Mouse (Mus musculus) left cerebral cortex, postnatal 25 days (tissue): Measurements from ENCODE around the gene Ntm. TPM values are rescaled to one million over a fixed set of nuclear protein-coding genes. Genes with fewer than 3 reads are reported as not detected.

ENCODE experiments used
- DNase-seq, 2 experiments: peaks; one replicate each; pipeline ENCODE4 v3.0.0; 2022; ENCODE audit warnings: low spot score in 2 of 2, mixed read lengths in 1 of 2
- intact Hi-C: fragments of 180-260 bp; cut with DNase I; formaldehyde crosslinking; loops from one replicate; pipeline ENCODE4 v1.15.1; 2025
- total RNA-seq, 2 experiments: library from RNA; stranded (reverse); gene quantifications; 2 replicates each; pipeline ENCODE4 v1.2.3; 2021

Gene Ntm
- total RNA-seq, 2 experiments from 2014 or later = 288 to 306 TPM

DNA sequence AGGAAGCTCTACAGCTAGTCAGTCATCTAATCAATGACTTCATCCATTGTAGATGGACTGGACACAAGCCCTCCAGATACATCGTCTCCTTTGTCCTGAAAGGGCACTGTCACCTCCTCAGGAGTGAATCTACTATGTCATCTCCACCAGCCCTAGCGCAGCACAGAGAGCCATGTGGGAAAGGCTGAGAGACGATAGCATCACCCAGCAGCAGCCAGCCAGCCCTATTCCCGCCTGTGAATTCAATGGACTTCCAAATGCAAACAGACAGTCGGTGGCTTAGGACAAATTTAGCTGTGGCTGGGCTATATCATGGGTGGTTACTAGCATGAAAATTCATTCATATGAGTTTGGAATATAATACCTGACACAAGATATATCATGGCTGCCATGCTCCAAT, 70.1 kb downstream of the Ntm start:
- peak in 1 of 2 experiments; percentile 41 for DNase-seq
- intact Hi-C loops = no loop called here

DNA sequence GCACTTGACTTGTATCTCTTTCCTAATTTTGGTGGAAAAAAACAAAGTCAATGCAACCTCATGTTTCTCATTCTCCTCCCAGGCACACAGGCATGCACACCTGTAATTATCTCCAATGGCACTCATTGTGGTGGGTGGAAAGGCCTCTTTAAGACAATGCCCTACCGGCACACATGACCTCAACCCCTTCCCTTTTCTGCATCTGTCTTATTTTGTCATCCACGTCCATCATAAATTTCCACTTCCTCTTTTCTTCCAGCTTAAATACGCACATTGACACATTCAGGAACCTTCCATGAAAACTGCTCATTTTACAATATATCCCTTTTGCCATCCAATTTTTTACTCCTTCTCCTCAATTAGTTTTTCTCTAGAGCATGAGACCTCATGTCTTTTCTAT, 74.2 kb downstream of the Ntm start:
- DNase-seq = no peak
- intact Hi-C loops = no loop called here

DNA sequence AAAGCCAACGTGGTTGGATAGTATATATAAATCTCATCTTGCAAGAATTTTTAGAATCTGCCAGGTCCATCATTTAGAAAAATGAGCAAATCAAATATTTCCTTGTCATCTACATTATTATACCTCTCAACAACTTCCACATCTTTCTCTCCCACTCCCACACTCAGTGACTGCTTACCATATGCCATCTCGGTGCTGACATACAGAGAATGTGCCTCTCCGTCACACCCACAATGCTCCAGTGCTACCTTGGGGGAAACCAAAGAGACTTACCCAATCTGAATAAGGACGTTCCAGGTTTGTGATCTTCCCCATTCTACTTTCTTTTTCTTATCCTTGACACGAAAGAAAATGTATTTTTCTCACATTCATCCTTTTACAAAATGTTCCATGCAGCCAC, 75.0 kb downstream of the Ntm start:
- peak in 1 of 2 experiments; percentile 70 for DNase-seq
- intact Hi-C loops = no loop called here

DNA sequence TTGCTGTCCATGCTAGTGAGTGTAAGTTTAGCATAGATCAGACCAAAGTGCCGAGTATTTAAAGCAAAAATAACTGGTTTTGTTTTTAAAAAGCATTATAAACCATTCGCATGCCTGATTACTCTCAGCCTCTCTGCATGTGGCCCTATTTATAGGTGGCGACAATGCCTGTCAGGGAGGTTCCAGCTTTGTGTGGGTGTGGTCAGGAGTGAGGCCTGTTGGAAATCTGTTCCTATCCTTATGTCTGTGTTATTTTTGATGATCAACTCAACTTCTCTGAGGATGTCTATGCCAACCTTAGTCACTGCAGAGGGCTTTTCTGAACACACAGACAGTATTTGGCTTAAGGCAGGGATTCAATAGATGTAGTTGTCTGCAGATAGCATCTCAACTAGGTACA, 78.9 kb downstream of the Ntm start:
- DNase-seq = peak in 1 of 2 experiments; percentile 81
- intact Hi-C loops = loop anchor here (5.0 kb wide), 1 partner anchor 78 kb away; the partner anchor contains the start of gene Ntm

DNA sequence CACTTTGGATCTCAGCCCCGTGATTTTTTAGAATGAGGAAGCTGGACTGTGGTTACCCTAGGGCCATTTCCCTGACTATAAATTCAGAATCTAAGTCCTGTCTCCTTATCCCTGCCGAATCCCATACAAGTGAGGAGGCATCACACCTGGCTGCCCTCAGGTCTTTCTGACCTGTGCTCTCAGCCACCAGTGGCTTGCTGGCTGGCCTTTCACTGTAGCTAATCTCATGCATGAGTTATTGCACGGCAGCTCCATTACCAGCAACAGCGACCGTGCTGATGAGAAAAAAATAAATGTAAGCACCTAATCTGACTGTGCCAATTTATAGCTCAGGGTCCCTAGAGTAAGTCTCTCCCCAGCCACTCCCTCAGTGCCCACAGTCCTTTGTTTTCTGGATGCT, 81.3 kb downstream of the Ntm start:
- intact Hi-C loops = loop anchor here (5.0 kb wide), 1 partner anchor 81 kb away; the partner anchor contains the start of gene Ntm
- no peak for DNase-seq

DNA sequence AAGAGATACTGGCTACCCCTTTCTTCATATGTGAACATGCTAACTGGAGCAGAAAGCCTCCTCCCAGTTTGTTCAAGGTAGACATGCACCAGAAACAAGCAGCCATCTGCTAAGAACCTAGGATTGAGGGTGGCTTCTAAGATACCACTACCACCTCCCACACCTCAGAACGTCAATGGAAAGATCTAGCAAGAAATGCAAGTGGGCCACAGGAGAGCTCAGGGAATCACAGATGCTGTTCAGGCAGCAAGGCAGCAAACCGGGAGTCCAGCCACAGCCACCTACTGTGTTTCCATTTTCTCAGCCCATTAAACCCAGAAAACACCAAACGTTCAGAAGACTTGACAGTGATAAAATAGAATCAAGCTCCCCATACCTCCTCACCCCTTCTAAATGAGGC, 85.4 kb downstream of the Ntm start:
- DNase-seq = peak; percentile 28 to 91
- intact Hi-C loops = no loop called here

DNA sequence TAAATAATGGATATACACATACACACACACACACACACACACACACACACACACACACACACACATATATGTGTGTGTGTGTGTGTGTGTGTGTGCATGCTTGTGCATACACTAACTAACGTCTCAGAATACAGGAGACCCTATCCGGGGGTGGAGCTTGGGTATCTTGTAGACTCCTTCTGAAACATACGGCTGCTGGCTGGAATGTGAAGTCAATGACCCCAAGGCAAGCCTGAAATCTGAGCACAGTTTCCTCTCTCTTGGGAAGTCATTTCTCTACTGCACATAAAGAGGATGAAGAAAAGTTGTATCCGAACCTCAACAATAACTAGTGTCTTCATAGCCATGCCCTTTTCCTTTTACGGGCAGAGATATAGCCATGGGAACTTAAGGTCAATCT, 95.2 kb downstream of the Ntm start:
- DNase-seq = no peak
- intact Hi-C loops = loop anchor here (10.0 kb wide), 1 partner anchor 203 kb away; no protein-coding TSS in a partner anchor

DNA sequence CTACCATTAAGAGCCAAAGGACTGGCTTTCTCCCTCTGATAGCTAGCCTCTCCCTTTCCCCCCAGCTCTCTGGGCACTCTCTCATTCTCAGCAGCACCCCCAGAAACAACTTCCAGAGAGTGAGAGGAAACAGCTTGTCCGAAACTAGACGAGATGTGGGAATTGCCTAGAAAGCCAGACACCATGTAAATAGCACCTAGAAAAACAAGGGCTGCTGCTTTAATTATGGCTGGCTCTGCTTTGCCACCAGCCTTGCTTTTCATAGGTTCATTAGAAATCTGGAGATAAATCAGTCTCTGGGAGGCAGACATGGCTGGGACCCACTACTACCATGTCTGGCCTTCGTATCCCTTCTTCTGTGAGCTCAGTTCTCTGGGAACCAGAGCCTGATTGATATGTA, 96.1 kb downstream of the Ntm start:
- intact Hi-C loops = loop anchor here (10.0 kb wide), 1 partner anchor 202 kb away; no protein-coding TSS in a partner anchor
- no peak for DNase-seq

DNA sequence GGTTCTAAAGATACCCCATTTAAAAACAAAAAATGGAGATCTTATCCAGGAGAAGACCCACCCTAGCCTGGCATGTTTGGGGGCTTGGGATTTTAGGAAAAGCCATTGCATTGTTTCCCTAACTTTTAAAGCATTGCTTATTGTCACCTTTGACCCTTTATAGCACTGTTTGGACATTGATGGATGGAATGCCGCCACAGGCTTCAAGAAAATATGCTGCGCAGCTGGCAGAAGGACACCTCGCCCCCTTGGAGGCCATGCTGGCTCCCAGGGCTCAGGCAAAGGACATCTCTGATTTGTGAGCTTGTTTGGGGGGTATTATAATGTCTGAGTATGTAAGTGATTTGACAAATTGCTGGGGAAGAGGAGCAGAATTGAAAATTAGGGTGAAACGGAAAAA, 96.8 kb downstream of the Ntm start:
- DNase-seq = no peak
- intact Hi-C loops = loop anchor here (10.0 kb wide), 1 partner anchor 201 kb away; no protein-coding TSS in a partner anchor

DNA sequence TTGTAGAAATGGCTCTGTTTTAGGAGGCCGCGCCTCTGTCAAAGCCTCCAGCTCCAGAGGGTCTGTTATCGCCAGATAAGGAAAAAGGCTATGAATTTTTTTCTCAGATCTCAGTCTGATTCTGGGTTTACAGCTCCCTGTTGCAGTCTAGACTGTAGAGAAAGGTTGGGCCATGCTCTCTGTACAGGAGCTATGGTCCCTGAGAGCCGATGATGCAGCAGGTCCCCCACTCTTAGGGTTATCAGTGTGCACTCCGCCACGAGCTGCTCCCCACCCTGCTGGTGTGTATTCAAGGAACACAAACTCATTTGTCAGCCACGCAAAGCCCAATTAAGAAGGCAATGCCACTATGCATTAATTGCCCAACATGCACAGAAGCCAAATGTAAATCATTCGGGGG, 97.4 kb downstream of the Ntm start:
- intact Hi-C loops = loop anchor here (10.0 kb wide), 1 partner anchor 201 kb away; no protein-coding TSS in a partner anchor
- no peak for DNase-seq

DNA sequence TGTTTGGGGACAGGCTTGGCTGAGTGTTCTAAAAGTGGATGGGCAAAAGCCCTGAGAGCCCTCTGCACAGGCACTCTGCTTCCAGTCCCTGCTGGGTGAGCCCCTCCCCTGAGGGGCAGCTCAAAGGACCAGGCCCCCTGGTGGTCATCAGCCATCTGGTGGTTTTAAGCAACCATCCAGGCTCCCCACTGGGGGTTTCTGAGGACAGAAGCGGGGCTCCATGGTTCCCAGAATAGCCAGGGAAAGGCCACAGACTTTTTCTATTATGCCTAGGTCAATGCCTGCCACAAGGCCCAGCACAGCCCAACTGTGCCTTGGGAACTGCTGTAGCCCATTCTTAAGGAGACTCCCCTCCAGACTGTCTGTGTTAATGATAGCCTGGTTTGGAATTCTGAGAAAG, 98.1 kb downstream of the Ntm start:
- DNase-seq = no peak
- intact Hi-C loops = loop anchor here (10.0 kb wide), 1 partner anchor 200 kb away; no protein-coding TSS in a partner anchor

DNA sequence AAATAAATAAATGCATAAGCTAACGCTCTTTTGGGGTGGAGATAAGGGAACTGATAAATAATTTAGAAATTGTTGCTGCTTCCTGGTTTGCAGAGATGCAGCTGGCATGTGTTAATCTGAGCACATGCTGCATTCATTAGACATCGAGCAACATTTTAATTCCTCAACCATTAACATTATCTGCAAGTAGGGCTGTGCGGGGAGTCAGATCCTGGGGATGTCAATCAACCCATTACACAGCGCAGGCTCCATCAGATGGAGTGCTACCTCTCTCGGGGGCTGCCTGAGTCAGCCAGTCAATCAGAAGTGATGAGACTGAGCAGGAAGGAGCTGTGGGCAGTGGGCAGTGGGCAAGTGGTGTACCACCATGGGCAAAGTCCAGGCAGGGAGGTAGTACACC, 100.5 kb downstream of the Ntm start:
- no peak for DNase-seq
- intact Hi-C loops = loop anchor here (10.0 kb wide), 1 partner anchor 198 kb away; no protein-coding TSS in a partner anchor

DNA sequence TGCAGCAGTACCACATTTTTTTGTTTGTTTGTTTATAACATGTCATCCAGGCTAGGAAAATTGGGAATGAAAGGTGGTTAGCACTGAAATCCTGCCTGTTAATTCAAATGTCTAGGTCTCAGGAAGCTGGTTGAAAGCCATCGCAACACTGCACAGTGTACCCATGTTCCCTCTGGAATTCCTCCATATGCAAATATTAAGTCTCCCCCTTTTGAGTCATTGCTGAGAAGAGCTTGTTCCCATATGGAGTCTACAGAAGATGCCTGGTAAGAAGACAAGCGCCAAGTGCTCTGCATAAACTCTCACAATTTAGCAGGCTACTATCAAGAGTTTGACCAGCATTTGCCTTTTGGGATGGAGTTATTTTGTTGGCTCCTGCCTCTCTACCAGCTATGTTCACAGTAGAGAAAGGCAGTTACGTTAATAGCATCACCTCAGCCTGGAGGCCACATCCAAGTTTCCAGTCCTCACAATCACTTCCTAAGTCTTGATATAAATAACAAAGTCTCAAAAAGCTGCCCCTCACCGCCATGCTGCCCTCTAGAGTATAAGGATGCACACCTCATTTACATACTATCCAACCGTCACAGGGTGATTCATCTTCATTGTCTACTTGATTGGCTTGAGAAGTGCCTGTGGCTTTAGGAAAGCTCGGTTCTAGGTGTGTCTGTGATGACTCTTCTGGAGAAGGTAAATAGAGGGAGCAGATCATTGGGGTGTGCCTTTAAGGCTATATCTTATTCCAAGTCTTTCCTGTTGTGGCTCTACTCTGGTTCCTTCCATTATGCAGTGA, 103.5 kb downstream of the Ntm start:
- peak in 1 of 2 experiments; percentile 27 for DNase-seq
- intact Hi-C loops = loop anchor here (10.0 kb wide), 1 partner anchor 195 kb away; no protein-coding TSS in a partner anchor

DNA sequence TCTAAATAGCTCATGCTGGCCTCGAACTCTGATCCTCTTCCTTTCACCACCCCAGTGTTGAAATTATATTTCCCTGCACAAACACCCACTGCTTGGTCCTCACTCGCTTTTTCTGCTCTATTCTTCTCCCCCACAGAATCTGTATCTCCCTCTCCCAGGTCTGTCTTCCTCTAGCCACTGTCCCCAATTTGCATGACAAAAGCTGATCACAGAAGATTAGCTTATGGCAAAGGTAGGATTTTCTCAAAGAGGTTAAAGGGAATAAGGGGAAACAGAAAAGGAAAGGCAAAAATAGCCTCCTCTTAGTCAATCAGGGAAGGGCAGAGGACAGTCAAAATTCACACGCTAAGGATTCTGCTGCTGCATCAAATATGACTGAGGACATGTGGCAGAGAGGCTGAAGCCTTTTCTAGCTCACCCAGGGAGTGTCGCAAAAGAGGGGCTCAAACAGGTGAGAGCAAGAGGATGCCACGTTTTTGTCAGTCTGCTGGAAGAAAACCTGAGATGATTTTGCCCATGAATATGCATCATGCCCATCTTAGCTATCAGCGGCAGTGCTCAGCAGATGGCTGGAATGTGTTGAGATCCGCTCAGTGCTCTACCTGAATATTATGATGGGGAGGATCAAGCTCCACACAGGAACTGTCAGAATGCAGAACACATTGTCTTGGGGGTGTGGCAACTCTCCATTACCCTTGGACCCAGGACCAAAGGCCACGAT, 114.0 kb downstream of the Ntm start:
- peak in 1 of 2 experiments; percentile 53 for DNase-seq

DNA sequence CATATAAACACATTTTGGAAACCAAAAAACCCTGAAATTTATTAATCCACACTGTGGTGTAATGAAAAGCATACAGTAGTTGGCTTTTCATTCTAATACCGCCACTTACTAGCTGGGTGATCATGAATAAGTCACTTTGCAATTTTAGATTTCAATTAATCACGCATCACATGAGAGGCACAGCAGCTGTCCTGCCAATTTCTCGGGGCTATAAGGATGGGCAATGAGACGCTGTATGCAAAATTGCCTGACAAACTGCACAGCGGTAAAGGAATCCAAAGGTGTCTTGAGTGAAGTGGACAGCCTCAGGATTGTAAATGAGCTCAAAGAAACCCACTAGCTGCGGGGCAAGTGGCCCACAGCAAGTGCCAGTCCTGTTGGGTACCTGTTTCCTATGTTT, 125.6 kb downstream of the Ntm start:
- intact Hi-C loops = no loop called here

More for the DNA sequence above, 114.0 kb downstream of the Ntm start:
- intact Hi-C loops = no loop called here

DNA sequence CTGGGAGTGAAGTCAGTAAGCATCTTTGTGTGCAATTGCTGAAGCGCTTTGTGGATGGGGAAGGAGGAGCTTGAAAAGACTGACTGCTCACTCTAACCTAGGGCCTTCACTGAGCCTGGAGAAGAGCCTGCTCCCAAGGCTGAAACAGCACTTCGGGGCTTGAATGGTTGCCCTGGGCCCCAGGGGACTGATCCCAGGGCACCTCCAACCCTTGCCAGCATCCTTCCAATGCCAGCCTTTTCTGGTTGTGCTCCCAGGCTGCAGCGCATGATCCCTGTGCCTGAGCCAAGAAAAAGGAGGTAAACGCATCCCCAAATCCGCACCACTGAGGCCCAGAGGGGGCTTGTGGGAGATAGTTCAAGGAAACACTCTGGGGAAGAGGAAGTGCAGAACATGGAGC, 128.0 kb downstream of the Ntm start:
- DNase-seq = peak; percentile 40 to 57
- intact Hi-C loops = no loop called here

More for the DNA sequence above, 125.6 kb downstream of the Ntm start:
- DNase-seq = no peak

DNA sequence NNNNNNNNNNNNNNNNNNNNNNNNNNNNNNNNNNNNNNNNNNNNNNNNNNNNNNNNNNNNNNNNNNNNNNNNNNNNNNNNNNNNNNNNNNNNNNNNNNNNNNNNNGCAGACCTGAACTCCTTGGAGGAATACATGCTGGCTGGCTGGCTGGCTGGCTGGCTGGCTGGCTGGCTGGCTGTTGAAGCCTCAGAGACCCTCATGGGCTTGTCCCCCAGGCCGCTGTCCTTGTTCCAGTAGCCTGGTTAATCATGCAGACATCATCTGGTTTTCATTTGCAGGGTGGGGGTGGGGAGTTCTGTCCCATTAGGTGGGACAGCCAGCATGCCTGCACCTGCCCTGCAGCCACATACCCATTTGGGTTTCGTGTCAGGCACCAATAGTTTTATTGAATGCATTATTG, 129.2 kb downstream of the Ntm start:
- DNase-seq = no peak
- intact Hi-C loops = no loop called here

DNA sequence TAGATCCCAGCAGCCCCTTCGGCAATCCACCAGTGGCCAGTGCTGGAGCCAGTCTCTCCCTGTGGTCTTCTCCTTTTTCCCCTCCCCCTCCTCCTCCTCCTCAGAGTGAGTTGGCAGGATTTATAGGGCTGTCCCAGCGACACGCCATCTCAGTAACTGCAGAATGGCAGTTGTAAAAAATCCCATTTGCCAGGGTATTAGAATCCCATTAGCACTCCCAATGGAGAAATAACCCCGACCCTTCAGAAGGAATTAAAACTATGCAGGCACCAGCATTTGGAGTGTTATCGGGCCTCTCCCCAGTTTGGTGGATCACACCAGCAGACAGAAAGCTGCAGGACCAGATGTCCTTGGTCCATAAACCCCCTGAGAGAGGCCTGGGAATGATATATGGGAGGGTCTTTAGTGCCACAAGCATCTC, 135.7 kb downstream of the Ntm start:
- intact Hi-C loops = no loop called here
- DNase-seq = no peak

DNA sequence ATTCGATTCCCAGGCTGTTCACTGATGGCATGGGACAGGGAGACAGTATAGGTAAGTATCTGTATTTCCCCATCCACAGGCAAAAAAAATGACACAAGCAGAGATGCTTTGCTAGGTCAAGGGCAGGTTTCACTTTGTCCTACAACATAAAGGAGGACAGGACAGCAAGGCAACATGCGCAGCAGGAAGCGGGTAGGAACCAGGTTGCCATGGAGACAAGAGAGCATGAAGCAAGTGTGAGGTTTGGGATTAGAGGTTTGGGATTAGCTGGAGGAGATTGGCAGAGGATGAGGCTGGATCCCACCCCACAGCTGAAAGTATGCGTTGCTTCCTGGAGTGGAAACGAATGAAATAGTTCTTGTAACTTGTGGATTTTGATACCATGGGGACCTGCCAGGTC, 137.7 kb downstream of the Ntm start:
- intact Hi-C loops = no loop called here
- DNase-seq = no peak

DNA sequence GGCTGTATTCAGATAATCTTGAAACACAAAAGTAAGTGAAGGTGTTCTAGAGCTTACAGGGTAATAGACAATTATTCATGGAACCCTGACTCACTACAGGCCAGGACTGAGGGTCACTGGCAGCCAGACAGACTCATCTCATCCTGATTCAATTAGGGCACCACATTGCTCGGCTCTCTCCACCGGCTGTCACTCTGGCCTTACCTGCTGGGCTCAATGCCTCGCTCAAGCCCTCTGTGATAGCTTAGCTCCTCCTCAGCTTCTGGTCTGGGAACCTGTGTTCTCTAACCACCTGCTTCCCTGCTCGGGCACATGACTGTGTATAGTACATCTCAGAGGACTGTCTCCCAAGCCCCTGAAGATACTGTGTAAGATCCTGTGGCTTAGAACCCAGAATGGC, 139.2 kb downstream of the Ntm start:
- intact Hi-C loops = no loop called here
- no peak for DNase-seq
